Mouse (Mus musculus) intestine, embryonic 15.5 days (tissue): ENCODE data around the gene C2cd5. TPM values are rescaled to one million over a fixed set of nuclear protein-coding genes. Genes with fewer than 3 reads are reported as not detected.
"Not testable (repeated sequence)": the region's sequence is repeated elsewhere in the genome, so short reads cannot be mapped to it uniquely, and the experiment has no call there.

Experiments used
- ATAC-seq: fragments of 200-750 bp; cut with Nextera tagmentation; 2 replicates; pipeline ENCODE4 v1.8.0; 2017; ENCODE audit warnings: moderate TSS enrichment, moderate library complexity
- H3K27ac ChIP-seq: fragments of 300-500 bp; sonication (generic); 2 replicates; pipeline ENCODE4 v1.5.1; 2015; ENCODE audit warnings: mild to moderate bottlenecking, inconsistent platforms
- H3K27me3 ChIP-seq: fragments of 300-500 bp; sonication (generic); replicated peaks from 2 replicates; pipeline ENCODE4 v1.6.1; 2015; ENCODE audit warnings: inconsistent platforms
- H3K36me3 ChIP-seq: fragments of 300-500 bp; sonication (generic); 2 replicates; pipeline ENCODE4 v1.6.1; 2015; ENCODE audit warnings: inconsistent platforms
- H3K4me1 ChIP-seq: fragments of 300-500 bp; sonication (generic); replicated peaks from 2 replicates; pipeline ENCODE4 v1.6.1; 2015; ENCODE audit warnings: inconsistent platforms
- H3K4me2 ChIP-seq: fragments of 300-500 bp; sonication (generic); replicated peaks from 2 replicates; pipeline ENCODE4 v1.6.1; 2015; ENCODE audit warnings: mild to moderate bottlenecking, inconsistent platforms
- H3K4me3 ChIP-seq: fragments of 300-500 bp; sonication (generic); replicated peaks from 2 replicates; pipeline ENCODE4 v1.5.1; 2015; ENCODE audit warnings: inconsistent platforms
- H3K9ac ChIP-seq: fragments of 300-500 bp; sonication (generic); 2 replicates; pipeline ENCODE4 v1.6.1; 2015; ENCODE audit warnings: inconsistent platforms
- H3K9me3 ChIP-seq: fragments of 300-500 bp; sonication (generic); 2 replicates; pipeline ENCODE4 v1.6.1; 2016; ENCODE audit warnings: inconsistent platforms
- WGBS: fragments of 180-500 bp; shearing (Covaris S2); methylation state at CpG from one replicate; pipeline ENCODE4 v1.1.7; 2015; 5-methylcytosine and 5-hydroxymethylcytosine counted together
- polyA plus RNA-seq: library from polyadenylated mRNA; unstranded; fragments of >200 nt; fragmentation: Nextera tagmentation; extraction: Ambion mirVana; gene quantifications from 2 replicates; pipeline ENCODE4 v1.2.1, GENCODE M21; 2015

C2cd5 gene
- polyA plus RNA-seq, 1 experiment from 2014 or later: 19.8 TPM

GRCm38 (mm10) chr6:142986706-142987105 lies 113.2 kb downstream of the C2cd5 start:
- H3K9me3 ChIP-seq, H3K36me3 ChIP-seq: not testable (repeated sequence)
- WGBS: 83% methylated on average over 9 of the region's 9 CpGs

GRCm38 (mm10) chr6:142985561-142986238 lies 114.2 kb downstream of the C2cd5 start:
- 82% methylated on average over 9 of the region's 9 CpGs for WGBS
- not testable (repeated sequence) for H3K36me3 ChIP-seq, H3K4me1 ChIP-seq, ATAC-seq, H3K27me3 ChIP-seq, H3K9me3 ChIP-seq, H3K4me3 ChIP-seq, H3K4me2 ChIP-seq, H3K27ac ChIP-seq, H3K9ac ChIP-seq

More at GRCm38 (mm10) chr6:142986706-142987105, 113.2 kb downstream of the C2cd5 start:
- not testable (repeated sequence) for ATAC-seq, H3K4me2 ChIP-seq, H3K4me1 ChIP-seq, H3K27ac ChIP-seq, H3K27me3 ChIP-seq, H3K4me3 ChIP-seq, H3K9ac ChIP-seq

DNA sequence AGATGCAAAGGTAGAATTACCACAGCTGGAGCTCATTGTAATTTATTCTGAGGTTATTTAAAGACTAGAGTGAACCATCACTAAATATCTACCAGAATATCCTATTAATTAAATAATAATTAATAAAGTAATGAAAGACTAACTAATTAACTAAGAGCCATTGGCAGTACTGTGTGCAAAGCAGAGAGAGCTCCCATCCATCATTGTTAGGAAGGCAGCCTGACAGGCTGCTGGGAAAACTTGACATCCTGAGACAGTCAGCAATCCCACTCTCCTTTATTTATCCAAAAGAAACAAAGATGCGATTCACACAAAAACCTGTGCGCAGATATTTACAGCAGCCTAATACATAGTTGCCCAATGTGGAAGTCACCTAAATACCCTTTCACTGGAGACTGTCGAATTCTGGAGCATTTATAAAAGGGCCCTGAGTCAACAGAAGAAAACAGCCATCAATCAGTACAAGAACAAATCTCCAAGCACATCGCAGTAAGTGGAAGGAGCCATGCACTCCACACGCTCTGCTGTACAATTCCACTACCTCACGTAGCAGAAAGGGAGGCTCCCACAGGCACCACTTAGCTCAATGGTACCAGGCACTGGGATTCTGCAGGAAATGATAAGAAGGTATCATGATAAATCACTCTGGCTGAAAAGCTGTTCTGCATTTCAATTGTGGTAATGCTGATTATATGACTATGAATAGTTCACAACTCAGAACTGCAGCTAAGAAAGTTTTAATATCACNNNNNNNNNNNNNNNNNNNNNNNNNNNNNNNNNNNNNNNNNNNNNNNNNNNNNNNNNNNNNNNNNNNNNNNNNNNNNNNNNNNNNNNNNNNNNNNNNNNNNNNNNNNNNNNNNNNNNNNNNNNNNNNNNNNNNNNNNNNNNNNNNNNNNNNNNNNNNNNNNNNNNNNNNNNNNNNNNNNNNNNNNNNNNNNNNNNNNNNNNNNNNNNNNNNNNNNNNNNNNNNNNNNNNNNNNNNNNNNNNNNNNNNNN lies 120.0 kb downstream of the C2cd5 start:
- H3K36me3 ChIP-seq: no peaks in the 10 kb centered on the region
- H3K4me3 ChIP-seq: no peak overlapping the region
- peak; percentile 70 for ATAC-seq
- no peak overlapping the region for H3K4me2 ChIP-seq
- H3K27me3 ChIP-seq: no peaks in the 10 kb centered on the region
- no peak overlapping the region for H3K9ac ChIP-seq
- no peak overlapping the region for H3K27ac ChIP-seq
- H3K9me3 ChIP-seq: no peaks in the 10 kb centered on the region
- 20% methylated on average over 6 of the region's 6 CpGs for WGBS
- H3K4me1 ChIP-seq: 0 out of 2 replicates have a peak, but pooled peaks cover 5% of the 10 kb centered on the region

GRCm38 (mm10) chr6:142977221-142977620 lies 122.7 kb downstream of the C2cd5 start:
- no peaks in the 10 kb centered on the region for H3K36me3 ChIP-seq
- ATAC-seq: no peak

GRCm38 (mm10) chr6:142973289-142973688 lies 126.7 kb downstream of the C2cd5 start:
- Histone ChIP-seq H3K9ac (no peak overlapping the region), H3K36me3 (no peaks in the 10 kb centered on the region), H3K4me2 (no peak overlapping the region), H3K9me3 (no peaks in the 10 kb centered on the region), H3K4me3 (no peak overlapping the region), H3K27me3 (no peaks in the 10 kb centered on the region), H3K27ac (no peak overlapping the region), H3K4me1 (no peaks in the 10 kb centered on the region)
- 89% methylated on average over 7 of the region's 7 CpGs for WGBS
- no peak for ATAC-seq

More at GRCm38 (mm10) chr6:142977221-142977620, 122.7 kb downstream of the C2cd5 start:
- Histone ChIP-seq H3K9ac (no peak overlapping the region), H3K27ac (no peak overlapping the region), H3K9me3 (no peaks in the 10 kb centered on the region), H3K4me2 (no peak overlapping the region), H3K4me1 (0 out of 2 replicates have a peak, but pooled peaks cover 5% of the 10 kb centered on the region), H3K4me3 (no peak overlapping the region), H3K27me3 (no peaks in the 10 kb centered on the region)
- 61% methylated on average over 1 of the region's 1 CpGs for WGBS

- 58% methylated on average over 2 of the region's 2 CpGs for WGBS
- Histone ChIP-seq H3K4me3 (no peak overlapping the region), H3K36me3 (no peaks in the 10 kb centered on the region), H3K4me1 (no peaks in the 10 kb centered on the region), H3K4me2 (no peak overlapping the region), H3K27ac (no peak overlapping the region), H3K9me3 (no peaks in the 10 kb centered on the region), H3K9ac (no peak overlapping the region), H3K27me3 (no peaks in the 10 kb centered on the region)
- no peak for ATAC-seq
Observed at GRCm38 (mm10) chr6:142972205-142972604, 127.7 kb downstream of the C2cd5 start.

DNA sequence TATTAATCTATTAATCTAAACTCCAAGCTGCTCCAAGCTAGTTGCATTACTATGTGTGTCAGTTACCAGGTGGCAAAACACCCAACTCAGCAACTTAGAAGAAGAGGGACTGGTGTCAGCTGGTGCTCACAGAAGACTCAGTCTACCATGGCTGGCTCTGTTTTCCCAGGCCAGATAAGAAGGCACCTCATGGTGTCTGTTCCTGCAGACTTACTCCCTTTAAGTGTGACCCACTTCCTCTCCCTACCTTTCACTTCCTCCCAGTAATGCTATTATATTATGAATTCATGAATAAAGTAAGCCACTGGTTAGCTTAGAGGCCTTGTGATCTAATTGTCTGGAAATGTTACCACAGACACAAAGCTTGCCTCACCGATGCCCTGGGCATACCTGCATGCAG lies 132.5 kb downstream of the C2cd5 start:
- peaks cover 6% of the 10 kb centered on the region; the same call in 1 of the 2 replicates for H3K4me1 ChIP-seq
- no peak for ATAC-seq
- no peaks in the 10 kb centered on the region for H3K36me3 ChIP-seq
- no peak overlapping the region for H3K4me3 ChIP-seq
- no peaks in the 10 kb centered on the region for H3K9me3 ChIP-seq
- H3K9ac ChIP-seq: no peak overlapping the region
- 98% methylated on average over 1 of the region's 1 CpGs for WGBS
- no peak overlapping the region for H3K4me2 ChIP-seq
- peaks cover 13% of the 10 kb centered on the region for H3K27me3 ChIP-seq
- H3K27ac ChIP-seq: no peak overlapping the region

- Histone ChIP-seq H3K9ac (peak overlapping the region; percentile 57), H3K4me3 (peak overlapping the region; percentile 52), H3K27ac (peak overlapping the region; percentile 62), H3K36me3 (no peaks in the 10 kb centered on the region), H3K4me2 (peak overlapping the region; percentile 89), H3K27me3 (peaks cover 13% of the 10 kb centered on the region), H3K4me1 (peaks cover 6% of the 10 kb centered on the region; the same call in 1 of the 2 replicates), H3K9me3 (no peaks in the 10 kb centered on the region)
- under 1% methylated on average over 39 of the region's 39 CpGs for WGBS
- ATAC-seq: peak; percentile 88
Observed at GRCm38 (mm10) chr6:142964531-142965385, 135.2 kb downstream of the C2cd5 start.

GRCm38 (mm10) chr6:142964076-142964530 lies 135.8 kb downstream of the C2cd5 start, which contains the start of gene St8sia1:
Gene St8sia1 (minus strand): TSS chr6:142964452.
- ATAC-seq: peak; percentile 73
- under 1% methylated on average over 45 of the region's 45 CpGs for WGBS
- Histone ChIP-seq H3K36me3 (no peaks in the 10 kb centered on the region), H3K27ac (peak within 1 kb of the TSS; percentile 62), H3K9ac (peak within 1 kb of the TSS; percentile 57), H3K4me2 (peak within 1 kb of the TSS; percentile 89), H3K9me3 (no peaks in the 10 kb centered on the region), H3K27me3 (peaks cover 13% of the 10 kb centered on the region), H3K4me1 (peaks cover 6% of the 10 kb centered on the region; the same call in 1 of the 2 replicates), H3K4me3 (peak within 1 kb of the TSS; percentile 52)

DNA sequence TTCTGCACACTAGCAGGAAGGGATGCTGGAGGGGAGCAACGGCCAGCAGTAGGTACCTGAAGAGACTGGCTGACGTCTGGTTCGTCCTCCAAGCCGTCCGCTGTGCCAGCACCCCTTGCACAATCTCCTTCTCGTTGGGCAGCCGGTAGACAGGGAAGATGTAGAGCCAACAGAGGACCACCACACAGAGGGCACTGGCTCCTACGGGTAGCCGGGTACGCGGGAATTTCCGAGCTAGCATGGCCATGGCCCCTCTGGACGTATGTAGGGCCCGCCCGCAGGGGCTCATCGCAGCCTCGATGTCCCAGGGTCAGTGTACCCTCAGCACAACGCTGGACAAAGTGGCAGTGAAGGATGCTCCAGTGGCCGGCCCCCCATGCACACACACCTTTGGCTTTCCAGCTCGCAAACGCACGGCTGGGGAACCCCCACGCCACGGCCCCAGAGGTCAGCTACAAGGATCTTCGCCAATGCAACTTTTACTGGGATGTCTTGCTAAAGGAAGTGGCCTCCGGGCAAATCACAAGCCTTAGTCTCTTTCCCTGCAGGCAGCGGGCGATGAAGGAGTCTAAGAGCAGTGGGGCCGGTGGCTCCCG lies 136.4 kb downstream of the C2cd5 start:
- H3K9ac ChIP-seq: peak overlapping the region; percentile 57

GRCm38 (mm10) chr6:142962881-142963280 lies 137.1 kb downstream of the C2cd5 start:
- 85% methylated on average over 14 of the region's 14 CpGs for WGBS
- Histone ChIP-seq H3K27ac (no peak overlapping the region), H3K4me3 (no peak overlapping the region), H3K36me3 (no peaks in the 10 kb centered on the region), H3K9me3 (no peaks in the 10 kb centered on the region), H3K27me3 (peaks cover 13% of the 10 kb centered on the region), H3K9ac (no peak overlapping the region), H3K4me2 (peak overlapping the region; percentile 89), H3K4me1 (peaks cover 6% of the 10 kb centered on the region; the same call in 1 of the 2 replicates)
- no peak for ATAC-seq

More for the DNA sequence above, 136.4 kb downstream of the C2cd5 start:
- Histone ChIP-seq H3K9me3 (no peaks in the 10 kb centered on the region), H3K4me1 (peaks cover 6% of the 10 kb centered on the region; the same call in 1 of the 2 replicates), H3K4me3 (peak overlapping the region; percentile 52), H3K27me3 (peaks cover 13% of the 10 kb centered on the region), H3K36me3 (no peaks in the 10 kb centered on the region), H3K4me2 (peak overlapping the region; percentile 89), H3K27ac (no peak overlapping the region)
- ATAC-seq: peak; percentile 16; the same call in 1 of the 2 replicates
- WGBS: 23% methylated on average over 30 of the region's 30 CpGs
